20 mouse cellular contexts compared by ENCODE assay signal in the genomic region with DNA sequence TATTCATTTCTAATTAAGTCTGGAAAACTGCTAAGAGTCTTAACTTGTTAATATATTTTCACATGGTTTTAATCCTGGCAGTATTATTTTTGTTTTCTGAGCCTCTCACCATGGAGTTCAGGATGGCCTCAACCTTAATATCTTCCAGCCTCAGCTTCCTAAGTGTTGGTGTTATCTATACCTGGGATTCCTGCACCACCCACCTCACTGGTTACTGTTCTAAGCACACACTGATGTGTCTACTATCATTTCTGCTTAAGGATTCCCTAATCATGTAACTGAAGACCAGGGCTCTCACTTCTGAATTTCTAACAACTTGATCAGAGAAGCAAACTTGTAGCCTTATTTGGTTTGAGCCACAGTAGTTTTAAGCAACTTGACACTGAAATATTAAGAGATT. TPM values are rescaled to one million over a fixed set of nuclear protein-coding genes. Genes with fewer than 3 reads are reported as not detected.
DNase-seq lines count a peak whose midpoint lies in the region; ATAC-seq and TF ChIP-seq lines count a peak whose summit lies in the region.
"Had no signal": no experiment of that assay in that cellular context is flagged by ENCODE, and none has a peak within 500 bp of the region (broad histone marks: within the 10 kb centered on the region; RNA-seq: fewer than 3 reads in every experiment).

No protein-coding gene starts in this region.

- no peaks in the 10 kb centered on the region for H3K9me3 ChIP-seq in MEL (replicated peaks; ENCODE audit: insufficient read depth, low read length)
- no peaks in the 10 kb centered on the region for H3K9me3 ChIP-seq in liver, embryonic 12.5 days (replicated peaks)
- H3K9me3 ChIP-seq in liver, embryonic 16.5 days (replicated peaks; ENCODE audit: control insufficient read depth, low read length), result no peaks in the 10 kb centered on the region
- H3K9me3 ChIP-seq in hindbrain, embryonic 11.5 days (ENCODE audit: control insufficient read depth, low read length), result no peaks in the 10 kb centered on the region
- H3K9me3 ChIP-seq: embryonic facial prominence, embryonic 12.5 days; forebrain, embryonic 13.5 days; heart, embryonic 13.5 days had no signal

- H3K79me2 ChIP-seq in MEL (ENCODE audit: control insufficient read depth, insufficient read depth, low read length, poor library complexity), result peaks cover 33% of the 10 kb centered on the region

- peak overlapping the region; percentile 41 for H3K4me2 ChIP-seq in liver, embryonic 12.5 days
- peak overlapping the region; percentile 40; the same call in 1 of the 2 replicates for H3K4me2 ChIP-seq in liver, embryonic 16.5 days (ENCODE audit: low read depth, low read length)
- H3K4me2 ChIP-seq in hindbrain, embryonic 11.5 days (replicated peaks; ENCODE audit: low read depth, low read length), result no peak overlapping the region
- H3K4me2 ChIP-seq: embryonic facial prominence, embryonic 12.5 days; forebrain, embryonic 13.5 days; heart, embryonic 13.5 days had no signal

- no peaks in the 10 kb centered on the region for H3K27me3 ChIP-seq in MEL (ENCODE audit: control insufficient read depth in 1 of 2, insufficient read depth in 2 of 2, low read length in 2 of 2)
- H3K27me3 ChIP-seq in liver, embryonic 12.5 days (replicated peaks), result no peaks in the 10 kb centered on the region
- no peaks in the 10 kb centered on the region for H3K27me3 ChIP-seq in liver, embryonic 16.5 days (ENCODE audit: control insufficient read depth, insufficient read depth, low read depth, low read length)
- H3K27me3 ChIP-seq in hindbrain, embryonic 11.5 days (ENCODE audit: control insufficient read depth, insufficient read depth, low read length), result no peaks in the 10 kb centered on the region
- H3K27me3 ChIP-seq: CH12.LX; embryonic facial prominence, embryonic 12.5 days; forebrain, embryonic 13.5 days; heart, embryonic 13.5 days had no signal

- peak; percentile 39 for DNase-seq in MEL (ENCODE audit: low read depth, low spot score)
- DNase-seq in c-Kit-positive CD71-positive TER-119-positive erythroid progenitor cells, embryonic 14.5 days (ENCODE audit: low spot score), result peak; percentile 67
- no peak for DNase-seq in hindbrain, embryonic 11.5 days (ENCODE audit: low spot score)
- DNase-seq in heart, adult 9 months (ENCODE audit: low spot score in 2 of 2), result no peak
- no peak for DNase-seq in lung, postnatal 36 days
- DNase-seq: adrenal gland, adult 2 months; adrenal gland, postnatal 25 days; cerebellum, adult 11-12 months; cerebellum, adult 9-10 months; cerebellum, postnatal 25 days; forebrain, postnatal 0 days; gastrocnemius, postnatal 14 days; heart, postnatal 4 days had no signal

- no peak overlapping the region for H3K27ac ChIP-seq in MEL (ENCODE audit: control insufficient read depth, low read depth, low read length)
- H3K27ac ChIP-seq in liver, embryonic 12.5 days, result peak overlapping the region; percentile 77
- H3K27ac ChIP-seq in liver, embryonic 16.5 days (ENCODE audit: low read length), result peak overlapping the region; percentile 64
- no peak overlapping the region for H3K27ac ChIP-seq in hindbrain, embryonic 11.5 days (ENCODE audit: low read depth, low read length)
- H3K27ac ChIP-seq: embryonic facial prominence, embryonic 12.5 days; forebrain, embryonic 13.5 days; heart, embryonic 13.5 days had no signal

- peak; percentile 38 for ATAC-seq in liver, embryonic 12.5 days
- ATAC-seq in liver, embryonic 16.5 days (ENCODE audit: low read depth), result peak; percentile 9; the same call in 1 of the 2 replicates
- no peak for ATAC-seq in hindbrain, embryonic 11.5 days (ENCODE audit: low FRiP score)
- ATAC-seq: forebrain, embryonic 13.5 days; forebrain, postnatal 0 days had no signal

- peaks cover 3 to 9% of the 10 kb centered on the region in 2 experiments; a peak in 3 of 4 replicates for H3K4me1 ChIP-seq in MEL (ENCODE audit: control insufficient read depth in 1 of 2, insufficient read depth in 2 of 2, low read length in 2 of 2)
- H3K4me1 ChIP-seq in liver, embryonic 12.5 days, result peaks cover 36% of the 10 kb centered on the region
- H3K4me1 ChIP-seq in liver, embryonic 16.5 days (ENCODE audit: control insufficient read depth, low read depth, low read length), result peaks cover 24% of the 10 kb centered on the region
- peaks cover 2% of the 10 kb centered on the region; the same call in 1 of the 2 replicates for H3K4me1 ChIP-seq in hindbrain, embryonic 11.5 days (replicated peaks; ENCODE audit: control insufficient read depth, insufficient read depth, low read length)

- TF ChIP-seq RAD21 in MEL (IDR thresholded peaks at IDR 0.05; ENCODE audit: low read depth, low read length), result no peak

- no peak overlapping the region for H3K4me3 ChIP-seq in MEL (ENCODE audit: control insufficient read depth in 1 of 2, insufficient read depth in 1 of 2, low read depth in 2 of 2, low read length in 2 of 2)
- H3K4me3 ChIP-seq in liver, embryonic 12.5 days, result no peak overlapping the region
- H3K4me3 ChIP-seq in liver, embryonic 16.5 days (ENCODE audit: low read depth, low read length), result no peak overlapping the region
- no peak overlapping the region for H3K4me3 ChIP-seq in hindbrain, embryonic 11.5 days (ENCODE audit: low read depth, low read length)
- H3K4me3 ChIP-seq: embryonic facial prominence, embryonic 12.5 days; forebrain, embryonic 13.5 days; heart, embryonic 13.5 days had no signal

- no peak overlapping the region for H3K9ac ChIP-seq in MEL (ENCODE audit: control insufficient read depth, low read depth, low read length, poor library complexity, severe bottlenecking)
- peak overlapping the region; percentile 12; the same call in 1 of the 2 replicates for H3K9ac ChIP-seq in liver, embryonic 12.5 days
- H3K9ac ChIP-seq in liver, embryonic 16.5 days (ENCODE audit: low read depth, low read length), result no peak overlapping the region
- H3K9ac ChIP-seq in hindbrain, embryonic 11.5 days (ENCODE audit: low read depth, low read length), result no peak overlapping the region
- H3K9ac ChIP-seq: embryonic facial prominence, embryonic 12.5 days; forebrain, embryonic 13.5 days; forebrain, postnatal 0 days; heart, embryonic 13.5 days; hindbrain, embryonic 14.5 days had no signal

- TF ChIP-seq POLR2A in MEL (IDR thresholded peaks at IDR 0.05; ENCODE audit: control insufficient read depth in 1 of 2, insufficient read depth in 1 of 2, low read depth in 1 of 2, low read length in 2 of 2, poor library complexity in 1 of 2), result no peak

- peaks cover 8 to 17% of the 10 kb centered on the region in 2 experiments for H3K36me3 ChIP-seq in MEL (ENCODE audit: control insufficient read depth in 1 of 2, insufficient read depth in 2 of 2, low read length in 2 of 2)
- H3K36me3 ChIP-seq in liver, embryonic 12.5 days, result peaks cover 18% of the 10 kb centered on the region
- peaks cover 12% of the 10 kb centered on the region for H3K36me3 ChIP-seq in liver, embryonic 16.5 days (ENCODE audit: control insufficient read depth, insufficient read depth)
- peaks cover 8% of the 10 kb centered on the region for H3K36me3 ChIP-seq in hindbrain, embryonic 11.5 days (ENCODE audit: control insufficient read depth, insufficient read depth, low read length)

- TF ChIP-seq CTCF in MEL (IDR thresholded peaks at IDR 0.05 in 2 of 3, conservative IDR thresholded peaks at IDR 0.05 in 1 of 3; ENCODE audit: control insufficient read depth in 1 of 3, insufficient read depth in 1 of 3, low read depth in 2 of 3, low read length in 3 of 3, poor library complexity in 1 of 3, severe bottlenecking in 1 of 3), result no peak

- peak in 1 of 2 experiments; percentile 47; a peak in 3 of 4 replicates for TF ChIP-seq EP300 in MEL (IDR thresholded peaks at IDR 0.05; ENCODE audit: low read depth in 1 of 2, low read length in 2 of 2)

TF ChIP-seq in MEL, 35 proteins besides CTCF, POLR2A, EP300 and RAD21:
- no peak for TF ChIP-seq MAZ (IDR thresholded peaks at IDR 0.05; ENCODE audit: low read depth, low read length)
- TF ChIP-seq GABPA (IDR thresholded peaks at IDR 0.05; ENCODE audit: low read depth, low read length), result no peak
- no peak for TF ChIP-seq HCFC1 (IDR thresholded peaks at IDR 0.05; ENCODE audit: low read depth, low read length)
- no peak for TF ChIP-seq JUND (IDR thresholded peaks at IDR 0.05; ENCODE audit: low read depth, low read length)
- TF ChIP-seq NELFE (IDR thresholded peaks at IDR 0.05; ENCODE audit: low read depth, low read length), result no peak
- TF ChIP-seq ZNF384 (IDR thresholded peaks at IDR 0.05; ENCODE audit: low read depth, low read length), result no peak
- TF ChIP-seq ZKSCAN1 (IDR thresholded peaks at IDR 0.05; ENCODE audit: low read depth, low read length), result no peak
- no peak for TF ChIP-seq MAX (IDR thresholded peaks at IDR 0.05; ENCODE audit: low read length)
- peak; percentile 55 for TF ChIP-seq GATA1 (IDR thresholded peaks at IDR 0.05; ENCODE audit: low read depth, low read length)
- no peak for TF ChIP-seq MAFK (IDR thresholded peaks at IDR 0.05; ENCODE audit: borderline replicate concordance, low read depth, low read length)
- TF ChIP-seq RCOR1 (IDR thresholded peaks at IDR 0.05; ENCODE audit: low read depth, low read length), result peak; percentile 29; the same call in 1 of the 2 replicates
- TF ChIP-seq MXI1 (IDR thresholded peaks at IDR 0.05; ENCODE audit: low read depth, low read length), result no peak
- TF ChIP-seq SMC3 (IDR thresholded peaks at IDR 0.05; ENCODE audit: low read depth, low read length), result no peak
- TF ChIP-seq TAL1 (IDR thresholded peaks at IDR 0.05; ENCODE audit: low read length), result no peak
TF ChIP-seq in MEL: peak in this region for 2.

RNA-seq across cellular contexts. Expression of a gene that starts 2.3 kb away (rescaled TPM):
- total RNA-seq in MEL (2012; rRNA removed), result 332 and 344 TPM in 2 replicates
- polyA plus RNA-seq in MEL (2012; ENCODE audit: insufficient read depth in 1 of 2, insufficient read length in 2 of 2, low read depth in 1 of 2, low replicate concordance in 2 of 2, missing spikeins in 1 of 2), result 100 to 1,000 TPM; 935 to 958 TPM
- polyA plus RNA-seq in liver, embryonic 12.5 days (2016; fragmentation: Nextera tagmentation; extraction: Ambion mirVana), result 687 and 693 TPM in 2 replicates
- polyA plus RNA-seq in liver, embryonic 16.5 days (2015; fragmentation: Nextera tagmentation; extraction: Ambion mirVana), result 332 and 350 TPM in 2 replicates
- polyA plus RNA-seq in hindbrain, embryonic 11.5 days (2014; fragmentation: Nextera tagmentation; extraction: Ambion mirVana), result 1,716 and 2,020 TPM in 2 replicates

RNA-seq across cellular contexts. Expression of a gene that starts 56.4 kb away (rescaled TPM):
- 37.5 and 37.9 TPM in 2 replicates for total RNA-seq in MEL (2012; rRNA removed)
- 100 to 1,000 TPM in 1 of 2 experiments, 10 to 100 TPM in 1; 42.8 to 141 TPM for polyA plus RNA-seq in MEL (2012; ENCODE audit: insufficient read depth in 1 of 2, insufficient read length in 2 of 2, low read depth in 1 of 2, low replicate concordance in 2 of 2, missing spikeins in 1 of 2)
- 40.3 and 40.5 TPM in 2 replicates for polyA plus RNA-seq in liver, embryonic 12.5 days (2016; fragmentation: Nextera tagmentation; extraction: Ambion mirVana)
- polyA plus RNA-seq in liver, embryonic 16.5 days (2015; fragmentation: Nextera tagmentation; extraction: Ambion mirVana), result 22.9 and 24.7 TPM in 2 replicates
- 79.3 and 91.2 TPM in 2 replicates for polyA plus RNA-seq in hindbrain, embryonic 11.5 days (2014; fragmentation: Nextera tagmentation; extraction: Ambion mirVana)

Comparison
In these comparisons a context has a peak if more than half of its experiments do, and no peak if none do; other contexts are left out.
1. DNase-seq: peak in MEL (single experiment) and c-Kit-positive CD71-positive TER-119-positive erythroid progenitor cells, embryonic 14.5 days (single experiment); none in hindbrain, embryonic 11.5 days (single experiment), heart, adult 9 months (0 of 2) and lung, postnatal 36 days (single experiment).
2. H3K27ac ChIP-seq: peak in liver, embryonic 12.5 days (single experiment) and liver, embryonic 16.5 days (single experiment); none in MEL (single experiment) and hindbrain, embryonic 11.5 days (single experiment).